Mouse (Mus musculus) MEL (cell line): Measurements from ENCODE around the gene Mup4. TPM values are rescaled to one million over a fixed set of nuclear protein-coding genes. Genes with fewer than 3 reads are reported as not detected.
"Not testable (repeated sequence)": the region's sequence is repeated elsewhere in the genome, so short reads cannot be mapped to it uniquely, and the experiment has no call there.

ENCODE experiments used
- DNase-seq: peaks from one replicate; pipeline ENCODE4 v3.0.0; 2011; ENCODE audit warnings: low read depth, low spot score
- H3K27ac ChIP-seq: 2 replicates; pipeline ENCODE4 v1.5.1; 2012; ENCODE audit warnings: low read depth, mild to moderate bottlenecking, control low read depth, low read length, moderate library complexity; ENCODE audit not compliant: control insufficient read depth
- H3K27me3 ChIP-seq, 2 experiments: fragments of 150-350 bp in 1 of 2; sonication (generic) in 1 of 2; 2 replicates each; pipeline ENCODE4 v1.6.1; 2012; ENCODE audit warnings: low read length in 2 of 2, mild to moderate bottlenecking in 2 of 2, improper control_type of control experiment in 1 of 2, moderate library complexity in 1 of 2; ENCODE audit not compliant: insufficient read depth in 2 of 2, control insufficient read depth in 1 of 2
- H3K36me3 ChIP-seq, 2 experiments: 2 replicates each; pipeline ENCODE4 v1.6.1; 2012 to 2014; ENCODE audit warnings: low read length in 2 of 2, improper control_type of control experiment in 1 of 2, inconsistent platforms in 1 of 2, mild to moderate bottlenecking in 1 of 2; ENCODE audit not compliant: insufficient read depth in 2 of 2, control insufficient read depth in 1 of 2
- H3K4me1 ChIP-seq, 2 experiments: fragments of 150-350 bp in 1 of 2; sonication (generic) in 1 of 2; 2 replicates each; pipeline ENCODE4 v1.6.1; 2012; ENCODE audit warnings: low read length in 2 of 2, improper control_type of control experiment in 1 of 2, mild to moderate bottlenecking in 1 of 2; ENCODE audit not compliant: insufficient read depth in 2 of 2, control insufficient read depth in 1 of 2
- H3K4me3 ChIP-seq, 2 experiments: fragments of 150-350 bp in 1 of 2; sonication (generic) in 1 of 2; 2 replicates each; pipeline ENCODE4 v1.5.1; 2012; ENCODE audit warnings: low read depth in 2 of 2, low read length in 2 of 2, mild to moderate bottlenecking in 2 of 2, moderate library complexity in 2 of 2, control low read depth in 1 of 2, improper control_type of control experiment in 1 of 2; ENCODE audit not compliant: control insufficient read depth in 1 of 2, insufficient read depth in 1 of 2
- H3K79me2 ChIP-seq: 2 replicates; pipeline ENCODE4 v1.6.1; 2012; ENCODE audit warnings: mild to moderate bottlenecking, low read length, moderate library complexity; ENCODE audit not compliant: control insufficient read depth, poor library complexity, insufficient read depth
- H3K9ac ChIP-seq: 2 replicates; pipeline ENCODE4 v1.6.1; 2012; ENCODE audit warnings: low read depth, mild to moderate bottlenecking, control low read depth, low read length, moderate library complexity; ENCODE audit not compliant: control insufficient read depth, poor library complexity, severe bottlenecking
- H3K9me3 ChIP-seq: fragments of 150-350 bp; sonication (generic); replicated peaks from 2 replicates; pipeline ENCODE4 v1.6.1; 2012; ENCODE audit warnings: mild to moderate bottlenecking, low read length, improper control_type of control experiment, moderate library complexity; ENCODE audit not compliant: insufficient read depth
- BHLHE40 ChIP-seq: IDR thresholded peaks from 2 replicates; pipeline ENCODE4 v1.6.1; 2012; ENCODE audit warnings: low read depth, mild to moderate bottlenecking, inconsistent platforms, low read length, improper control_type of control experiment, borderline replicate concordance
- CHD2 ChIP-seq: IDR thresholded peaks from 2 replicates; pipeline ENCODE4 v1.6.1; 2011; ENCODE audit warnings: low read length, improper control_type of control experiment
- ETS1 ChIP-seq: IDR thresholded peaks from 2 replicates; pipeline ENCODE4 v1.6.1; 2012; ENCODE audit warnings: low read depth, mild to moderate bottlenecking, inconsistent platforms, low read length, improper control_type of control experiment, moderate library complexity
- GATA1 ChIP-seq: IDR thresholded peaks from 2 replicates; pipeline ENCODE4 v1.6.1; 2011; ENCODE audit warnings: low read depth, low read length, improper control_type of control experiment
- HCFC1 ChIP-seq: IDR thresholded peaks from 2 replicates; pipeline ENCODE4 v1.6.1; 2012; ENCODE audit warnings: low read depth, mild to moderate bottlenecking, inconsistent platforms, low read length, improper control_type of control experiment, moderate library complexity
- JUND ChIP-seq: IDR thresholded peaks from 2 replicates; pipeline ENCODE4 v1.6.1; 2011; ENCODE audit warnings: low read depth, mild to moderate bottlenecking, improper control_type of control experiment, low read length
- MAFK ChIP-seq: IDR thresholded peaks from 2 replicates; pipeline ENCODE4 v1.6.1; 2011; ENCODE audit warnings: low read depth, mild to moderate bottlenecking, low read length, improper control_type of control experiment, borderline replicate concordance
- NELFE ChIP-seq: IDR thresholded peaks from 2 replicates; pipeline ENCODE4 v1.6.1; 2011; ENCODE audit warnings: low read depth, low read length, improper control_type of control experiment
- POLR2A ChIP-seq, 2 experiments: IDR thresholded peaks; 2 replicates each; pipeline ENCODE4 v1.6.1; 2011 to 2012; ENCODE audit warnings: low read length in 2 of 2, mild to moderate bottlenecking in 2 of 2, control low read depth in 1 of 2, improper control_type of control experiment in 1 of 2, low read depth in 1 of 2, moderate library complexity in 1 of 2; ENCODE audit not compliant: control insufficient read depth in 1 of 2, insufficient read depth in 1 of 2, poor library complexity in 1 of 2
- RCOR1 ChIP-seq: IDR thresholded peaks from 2 replicates; pipeline ENCODE4 v1.6.1; 2012; ENCODE audit warnings: low read depth, mild to moderate bottlenecking, inconsistent platforms, low read length, improper control_type of control experiment
- SIN3A ChIP-seq: IDR thresholded peaks from 2 replicates; pipeline ENCODE4 v1.6.1; 2012; ENCODE audit warnings: low read length, improper control_type of control experiment, inconsistent platforms
- TAL1 ChIP-seq: IDR thresholded peaks from 2 replicates; pipeline ENCODE4 v1.6.1; 2012; ENCODE audit warnings: mild to moderate bottlenecking, inconsistent platforms, low read length, moderate library complexity, mixed read lengths
- polyA plus RNA-seq, 2 experiments: library from polyadenylated mRNA; stranded (reverse) in 1 of 2; unstranded in 1 of 2; fragments of >175 nt in 1 of 2; fragments of >200 nt in 1 of 2; gene quantifications; 2 replicates each; pipeline versions ENCODE4 v1.2.1 to v1.2.4; 2012; ENCODE audit warnings: low replicate concordance in 2 of 2, low read depth in 1 of 2; ENCODE audit not compliant: insufficient read length in 2 of 2, insufficient read depth in 1 of 2, missing spikeins in 1 of 2
- total RNA-seq: library from RNA; depleted of rRNA; stranded (reverse); fragments of 300-350 nt; gene quantifications from 2 replicates; pipeline ENCODE4 v1.2.3, GENCODE M21; 2012; rRNA removed

The Mup4 gene
- not detected in 2 replicates for total RNA-seq
- not detected for polyA plus RNA-seq

DNA sequence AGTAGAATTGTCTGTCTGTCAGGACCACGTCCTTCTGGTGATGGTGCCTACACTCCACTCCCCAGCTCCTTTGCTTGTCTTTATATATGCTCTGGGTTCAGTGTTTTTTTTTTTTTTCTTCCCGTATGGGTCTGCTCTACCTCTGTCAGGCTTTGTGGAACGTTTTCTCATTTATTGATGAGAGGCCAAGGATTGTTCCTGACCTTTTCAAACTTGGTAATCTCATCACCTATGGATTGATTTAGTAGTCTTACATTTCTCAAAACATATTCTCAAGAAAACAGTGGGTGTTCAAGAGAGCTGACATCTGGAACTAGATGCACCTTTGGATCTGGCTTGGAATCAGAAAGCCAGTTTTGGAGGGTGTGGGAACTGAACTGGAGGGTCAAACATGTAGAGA is at the start of gene Mup4:
Mup4 (minus strand) TSS at position 101 of the 400 bp plus-strand sequence.
- H3K36me3 ChIP-seq: no peaks in the 10 kb centered on the region
- H3K9me3 ChIP-seq: no peaks in the 10 kb centered on the region
- no peak within 1 kb of the TSS for H3K9ac ChIP-seq
- H3K27ac ChIP-seq: no peak within 1 kb of the TSS
- H3K4me1 ChIP-seq: no peaks in the 10 kb centered on the region
- no peak within 1 kb of the TSS for H3K4me3 ChIP-seq
- no peaks in the 10 kb centered on the region; a peak in 2 of 4 replicates for H3K27me3 ChIP-seq
- H3K79me2 ChIP-seq: no peaks in the 10 kb centered on the region
- no peak for TF ChIP-seq HCFC1
- DNase-seq: no peak

- H3K9ac ChIP-seq, H3K4me1 ChIP-seq, DNase-seq, H3K79me2 ChIP-seq, H3K36me3 ChIP-seq, H3K4me3 ChIP-seq, H3K27me3 ChIP-seq, H3K27ac ChIP-seq, H3K9me3 ChIP-seq: not testable (repeated sequence)
Measured at GRCm38 (mm10) chr4:59997894-59998293, 37.4 kb upstream of the Mup4 start.

- no peaks in the 10 kb centered on the region for H3K36me3 ChIP-seq
- H3K79me2 ChIP-seq: no peaks in the 10 kb centered on the region
- TF ChIP-seq MAFK: no peak
- TF ChIP-seq ETS1: no peak
- TF ChIP-seq POLR2A (IDR thresholded peaks at IDR 0.05; ENCODE audit: control insufficient read depth in 1 of 2, insufficient read depth in 1 of 2, low read depth in 1 of 2, low read length in 2 of 2, poor library complexity in 1 of 2): no peak
- TF ChIP-seq TAL1: no peak
- TF ChIP-seq BHLHE40: no peak
- TF ChIP-seq NELFE: no peak
- TF ChIP-seq CHD2: no peak
- TF ChIP-seq JUND: no peak
- TF ChIP-seq RCOR1: no peak
- TF ChIP-seq SIN3A: no peak
- no peak for TF ChIP-seq GATA1
- no peaks in the 10 kb centered on the region for H3K9me3 ChIP-seq
- H3K27ac ChIP-seq: no peak within 1 kb of the TSS
- H3K27me3 ChIP-seq: no peaks in the 10 kb centered on the region; a peak in 2 of 4 replicates
- H3K9ac ChIP-seq: no peak within 1 kb of the TSS
- H3K4me1 ChIP-seq: no peaks in the 10 kb centered on the region
- no peak for DNase-seq
- no peak within 1 kb of the TSS for H3K4me3 ChIP-seq
Measured at GRCm38 (mm10) chr4:59963405-59964344, 3.2 kb upstream of the Mup4 start, which contains the start of gene Mup6. Gene Mup6, plus strand, starts transcription at chr4:59964294.
